Mouse (Mus musculus): ENCODE measurements around the gene Slc38a7. TPM values are rescaled to one million over a fixed set of nuclear protein-coding genes. Genes with fewer than 3 reads are reported as not detected.

Slc38a7 gene
- polyA plus RNA-seq, 1 experiment from 2014 or later: 19.9 TPM

- Histone ChIP-seq H3K9ac (replicated peaks) (no peak overlapping the region), H3K27ac (replicated peaks) (no peak overlapping the region), H3K9me3 (no peaks in the 10 kb centered on the region), H3K27me3 (no peaks in the 10 kb centered on the region), H3K4me2 (replicated peaks) (no peak overlapping the region), H3K4me3 (no peak overlapping the region), H3K4me1 (no peaks in the 10 kb centered on the region), H3K36me3 (no peaks in the 10 kb centered on the region)
- WGBS: 53% methylated on average over 1 of the region's 1 CpGs
- ATAC-seq (ENCODE audit: low FRiP score, low read depth): no peak
Measured at GRCm38 (mm10) chr8:95818211-95818610, 35.1 kb downstream of the Slc38a7 start.

DNA sequence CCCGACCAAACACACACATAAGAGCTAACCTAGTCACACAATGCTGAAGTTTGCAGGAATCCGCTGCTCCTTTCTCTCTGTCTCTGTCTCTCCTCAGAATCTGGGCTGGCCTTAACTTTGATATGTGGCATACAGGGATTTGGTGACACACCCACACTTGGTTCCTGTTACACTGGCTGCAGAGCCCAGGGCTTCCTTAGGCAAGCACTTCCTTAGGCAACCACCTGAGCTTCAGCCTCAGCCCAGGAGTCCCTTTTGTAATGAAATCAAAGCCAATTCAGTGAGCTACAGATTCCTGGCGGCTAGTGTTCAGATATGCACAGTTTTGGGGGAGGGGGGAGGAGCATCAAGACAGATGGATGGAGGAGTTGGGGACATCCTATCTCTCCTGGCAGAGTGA is 35.7 kb downstream of the Slc38a7 start:
- H3K27ac ChIP-seq (replicated peaks): no peak overlapping the region
- ATAC-seq (ENCODE audit: low FRiP score, low read depth): no peak
- H3K4me1 ChIP-seq: no peaks in the 10 kb centered on the region
- H3K4me3 ChIP-seq: no peak overlapping the region
- H3K9me3 ChIP-seq: no peaks in the 10 kb centered on the region
- 71% methylated on average over 3 of the region's 3 CpGs for WGBS
- H3K9ac ChIP-seq (replicated peaks): no peak overlapping the region
- no peaks in the 10 kb centered on the region for H3K36me3 ChIP-seq
- no peak overlapping the region for H3K4me2 ChIP-seq (replicated peaks)
- H3K27me3 ChIP-seq: no peaks in the 10 kb centered on the region

DNA sequence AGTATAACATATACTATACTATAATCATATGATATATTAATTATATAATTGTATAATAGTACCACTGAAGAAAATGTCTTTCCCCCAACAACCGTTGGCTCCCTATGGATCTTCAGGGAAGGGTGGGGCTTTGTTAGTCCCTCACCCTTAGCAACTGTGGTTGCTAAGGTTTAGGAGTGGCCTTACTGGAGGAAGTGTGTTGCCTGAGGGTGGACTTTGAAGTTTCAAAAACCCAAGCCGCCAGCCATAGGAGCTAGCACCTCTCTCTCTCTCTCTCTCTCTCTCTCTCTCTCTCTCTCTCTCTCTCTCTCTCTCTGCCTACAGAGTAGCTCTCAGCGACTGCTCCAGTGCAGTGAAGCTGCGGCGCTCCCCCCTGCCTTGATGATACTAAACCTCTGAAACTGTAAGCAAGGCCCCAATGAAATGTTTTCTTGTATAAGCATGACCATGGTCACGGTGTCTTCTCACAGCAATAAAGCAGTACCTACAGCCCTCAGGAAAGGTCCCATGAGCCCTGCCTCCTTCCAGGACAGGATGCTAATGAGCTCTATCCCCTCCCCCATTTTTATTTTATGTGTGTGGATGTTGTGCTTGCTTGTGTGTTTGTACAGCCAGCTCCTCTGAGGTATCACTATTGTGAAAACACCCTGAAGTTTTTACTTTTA is 37.2 kb downstream of the Slc38a7 start:
- no peak for ATAC-seq (ENCODE audit: low FRiP score, low read depth)
- Histone ChIP-seq H3K9me3 (no peaks in the 10 kb centered on the region), H3K4me3 (no peak overlapping the region), H3K27me3 (no peaks in the 10 kb centered on the region), H3K36me3 (no peaks in the 10 kb centered on the region), H3K4me1 (no peaks in the 10 kb centered on the region), H3K4me2 (replicated peaks) (no peak overlapping the region), H3K27ac (replicated peaks) (no peak overlapping the region), H3K9ac (replicated peaks) (no peak overlapping the region)
- WGBS: 54% methylated on average over 5 of the region's 6 CpGs

DNA sequence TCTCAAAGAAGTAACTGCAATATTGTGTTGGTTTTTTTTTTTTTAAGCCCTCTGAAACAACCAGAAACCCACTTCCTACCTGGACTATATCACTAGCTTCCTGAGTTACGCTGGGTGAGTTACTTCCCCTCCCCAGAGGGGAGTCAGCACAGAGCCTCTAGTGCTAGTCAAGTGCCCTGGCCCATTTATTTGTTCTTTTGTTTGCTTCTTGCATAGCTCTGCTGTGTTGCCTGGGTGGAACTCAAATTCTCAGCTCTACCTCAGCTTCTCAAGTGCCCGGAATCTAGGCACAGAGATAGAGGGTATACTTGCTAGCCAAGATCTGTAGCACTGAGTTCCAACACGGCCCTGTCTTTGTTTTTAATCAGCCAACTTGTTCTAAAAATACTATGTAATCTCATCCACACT is 43.2 kb downstream of the Slc38a7 start:
- Histone ChIP-seq H3K4me2 (replicated peaks) (no peak overlapping the region), H3K9me3 (no peaks in the 10 kb centered on the region), H3K4me3 (no peak overlapping the region), H3K27me3 (no peaks in the 10 kb centered on the region), H3K36me3 (no peaks in the 10 kb centered on the region), H3K9ac (replicated peaks) (no peak overlapping the region), H3K4me1 (peaks cover 11% of the 10 kb centered on the region), H3K27ac (replicated peaks) (no peak overlapping the region)
- ATAC-seq (ENCODE audit: low FRiP score, low read depth): no peak
- 55% methylated on average over 3 of the region's 3 CpGs for WGBS

GRCm38 (mm10) chr8:95809116-95809515 is 44.2 kb downstream of the Slc38a7 start:
- 0 out of 2 replicates have a peak, but pooled peaks cover 4% of the 10 kb centered on the region for H3K36me3 ChIP-seq
- no peak overlapping the region for H3K4me2 ChIP-seq (replicated peaks)
- peaks cover 18% of the 10 kb centered on the region for H3K4me1 ChIP-seq
- no peak for ATAC-seq (ENCODE audit: low FRiP score, low read depth)
- no peaks in the 10 kb centered on the region for H3K27me3 ChIP-seq
- no peak overlapping the region for H3K4me3 ChIP-seq
- no peak overlapping the region for H3K9ac ChIP-seq (replicated peaks)
- no peaks in the 10 kb centered on the region for H3K9me3 ChIP-seq
- H3K27ac ChIP-seq (replicated peaks): no peak overlapping the region
- 82% methylated on average over 5 of the region's 5 CpGs for WGBS

GRCm38 (mm10) chr8:95808631-95809030 is 44.7 kb downstream of the Slc38a7 start:
- Histone ChIP-seq H3K27me3 (no peaks in the 10 kb centered on the region), H3K4me3 (no peak overlapping the region), H3K27ac (replicated peaks) (no peak overlapping the region), H3K4me2 (replicated peaks) (no peak overlapping the region), H3K4me1 (peaks cover 18% of the 10 kb centered on the region), H3K9me3 (no peaks in the 10 kb centered on the region), H3K36me3 (0 out of 2 replicates have a peak, but pooled peaks cover 4% of the 10 kb centered on the region), H3K9ac (replicated peaks) (no peak overlapping the region)
- WGBS: 86% methylated on average over 4 of the region's 4 CpGs
- no peak for ATAC-seq (ENCODE audit: low FRiP score, low read depth)

GRCm38 (mm10) chr8:95807861-95808260 is 45.5 kb downstream of the Slc38a7 start:
- under 1% methylated on average over 20 of the region's 20 CpGs for WGBS
- Histone ChIP-seq H3K27me3 (no peaks in the 10 kb centered on the region), H3K36me3 (0 out of 2 replicates have a peak, but pooled peaks cover 4% of the 10 kb centered on the region), H3K4me3 (peak overlapping the region; percentile 98), H3K4me2 (replicated peaks) (peak overlapping the region; percentile 58), H3K4me1 (peaks cover 18% of the 10 kb centered on the region), H3K27ac (replicated peaks) (peak overlapping the region; percentile 92), H3K9me3 (no peaks in the 10 kb centered on the region), H3K9ac (replicated peaks) (peak overlapping the region; percentile 51)
- peak; percentile 92 for ATAC-seq (ENCODE audit: low FRiP score, low read depth)

- peak within 1 kb of the TSS; percentile 96 for H3K9ac ChIP-seq (replicated peaks)
- H3K27me3 ChIP-seq: no peaks in the 10 kb centered on the region
- peak within 1 kb of the TSS; percentile 91 for H3K4me2 ChIP-seq (replicated peaks)
- peak within 1 kb of the TSS; percentile 98 for H3K4me3 ChIP-seq
- WGBS: under 1% methylated on average over 44 of the region's 44 CpGs
- ATAC-seq (ENCODE audit: low FRiP score, low read depth): peak; percentile 98
- peaks cover 18% of the 10 kb centered on the region for H3K4me1 ChIP-seq
- 0 out of 2 replicates have a peak, but pooled peaks cover 4% of the 10 kb centered on the region for H3K36me3 ChIP-seq
- peak within 1 kb of the TSS; percentile 92 for H3K27ac ChIP-seq (replicated peaks)
- H3K9me3 ChIP-seq: no peaks in the 10 kb centered on the region
Measured at GRCm38 (mm10) chr8:95807331-95807843, 46.0 kb downstream of the Slc38a7 start, which contains the start of gene Cnot1. Cnot1 (minus strand) TSS chr8:95807464.

DNA sequence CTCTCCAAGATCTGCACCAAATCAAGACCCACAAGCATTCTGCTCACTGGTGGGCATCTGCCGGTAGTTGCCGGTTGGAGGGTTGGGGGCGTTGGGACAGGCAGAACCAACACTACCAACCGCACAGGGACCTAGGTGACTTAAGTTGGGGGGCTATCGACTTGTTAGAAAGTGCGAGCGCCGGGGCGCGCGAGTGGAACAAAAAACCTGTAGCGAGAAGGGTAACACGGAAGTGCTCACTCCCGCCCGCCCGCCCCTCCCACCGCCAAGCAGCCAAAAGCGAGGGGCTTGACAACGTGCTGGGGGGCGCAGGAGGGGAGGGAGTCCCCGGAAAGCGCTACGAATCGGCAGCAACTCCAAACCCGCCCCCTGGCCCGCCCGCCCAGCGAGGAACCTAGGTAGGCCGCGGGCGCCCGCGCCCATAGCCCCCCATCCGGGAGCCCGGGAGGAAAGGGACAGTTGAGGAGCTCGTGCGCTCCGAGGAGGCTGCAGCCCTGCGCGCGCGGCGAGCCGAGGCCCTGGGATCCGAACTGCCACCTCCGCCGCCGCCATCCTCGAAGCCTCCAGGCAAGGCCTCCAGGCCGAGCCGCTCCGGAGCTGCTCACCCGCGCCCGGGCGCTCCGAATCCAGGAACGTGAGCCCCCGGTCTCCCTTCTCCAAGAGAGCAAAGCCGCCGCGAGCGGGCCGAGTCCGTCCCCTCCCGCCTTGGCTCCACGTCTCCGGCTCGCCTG is 46.7 kb downstream of the Slc38a7 start:
- Histone ChIP-seq H3K36me3 (0 out of 2 replicates have a peak, but pooled peaks cover 6% of the 10 kb centered on the region), H3K27me3 (no peaks in the 10 kb centered on the region), H3K27ac (replicated peaks) (peak overlapping the region; percentile 92), H3K4me3 (peak overlapping the region; percentile 98), H3K4me2 (replicated peaks) (peak overlapping the region; percentile 91), H3K9ac (replicated peaks) (peak overlapping the region; percentile 96), H3K4me1 (peaks cover 22% of the 10 kb centered on the region), H3K9me3 (no peaks in the 10 kb centered on the region)
- WGBS: under 1% methylated on average over 36 of the region's 69 CpGs
- no peak; the same call in 1 of the 2 replicates for ATAC-seq (ENCODE audit: low FRiP score, low read depth)

DNA sequence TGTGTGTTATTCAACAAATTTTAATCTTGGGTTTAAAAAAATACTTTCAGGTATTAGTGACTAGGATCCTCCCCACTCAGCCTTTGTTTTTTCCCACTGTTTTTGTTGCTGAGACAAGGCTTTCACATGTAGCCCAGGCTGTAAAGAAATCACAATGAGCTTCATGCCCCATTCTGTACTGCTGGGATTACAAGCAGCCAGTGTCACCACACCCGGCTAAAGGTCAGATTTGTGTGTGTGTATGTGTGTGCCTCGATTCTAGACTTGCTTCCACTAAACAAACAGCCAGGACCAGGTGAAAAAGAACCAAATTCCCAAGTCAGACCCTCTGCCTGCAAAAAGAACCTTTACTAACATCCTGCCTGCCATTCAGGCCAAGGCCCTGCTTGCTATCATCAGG is 47.9 kb downstream of the Slc38a7 start:
- H3K36me3 ChIP-seq: 0 out of 2 replicates have a peak, but pooled peaks cover 6% of the 10 kb centered on the region
- WGBS: 44% methylated on average over 2 of the region's 2 CpGs
- H3K27me3 ChIP-seq: no peaks in the 10 kb centered on the region
- H3K4me1 ChIP-seq: peaks cover 23% of the 10 kb centered on the region
- no peak for ATAC-seq (ENCODE audit: low FRiP score, low read depth)
- H3K9ac ChIP-seq (replicated peaks): peak overlapping the region; percentile 96
- H3K27ac ChIP-seq (replicated peaks): no peak overlapping the region
- H3K4me2 ChIP-seq (replicated peaks): peak overlapping the region; percentile 91
- no peaks in the 10 kb centered on the region for H3K9me3 ChIP-seq
- peak overlapping the region; percentile 98 for H3K4me3 ChIP-seq

GRCm38 (mm10) chr8:95802231-95802630 is 51.1 kb downstream of the Slc38a7 start:
- Histone ChIP-seq H3K27me3 (no peaks in the 10 kb centered on the region), H3K9me3 (no peaks in the 10 kb centered on the region), H3K9ac (replicated peaks) (no peak overlapping the region), H3K27ac (replicated peaks) (no peak overlapping the region), H3K4me2 (replicated peaks) (no peak overlapping the region), H3K36me3 (peaks cover 10% of the 10 kb centered on the region; the same call in 1 of the 2 replicates), H3K4me1 (peaks cover 25% of the 10 kb centered on the region), H3K4me3 (no peak overlapping the region)
- WGBS: 90% methylated on average over 8 of the region's 8 CpGs
- ATAC-seq (ENCODE audit: low FRiP score, low read depth): no peak

DNA sequence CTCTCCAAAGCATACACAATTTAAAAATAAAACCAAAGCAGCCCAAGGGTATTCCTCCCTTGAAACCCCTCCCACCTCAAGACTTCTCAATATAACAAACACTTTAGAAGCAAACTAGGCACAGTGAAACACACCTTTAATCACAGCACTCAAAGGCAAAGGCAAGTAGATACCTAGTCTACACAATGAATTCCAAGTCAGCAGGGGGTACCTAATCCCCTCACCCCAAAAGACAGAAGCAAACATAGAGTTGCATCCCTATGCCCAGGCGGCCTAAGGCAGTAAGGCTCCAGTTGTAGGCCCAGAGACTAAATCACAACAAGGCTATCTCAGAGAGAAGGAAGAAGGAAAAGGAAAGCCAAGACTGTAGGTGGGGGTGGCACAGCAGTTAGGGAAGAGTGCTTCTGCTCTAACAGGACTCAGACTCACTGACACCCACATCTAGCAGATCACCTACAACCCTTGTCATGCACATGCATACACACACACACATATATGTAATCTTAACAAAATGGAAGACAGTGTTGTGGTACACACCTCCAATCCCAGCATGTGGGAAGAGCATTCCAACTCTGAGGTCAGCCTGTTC is 51.8 kb downstream of the Slc38a7 start:
- H3K4me2 ChIP-seq (replicated peaks): no peak overlapping the region
- no peak overlapping the region for H3K9ac ChIP-seq (replicated peaks)
- peaks cover 25% of the 10 kb centered on the region for H3K4me1 ChIP-seq
- no peaks in the 10 kb centered on the region for H3K27me3 ChIP-seq
- no peak overlapping the region for H3K27ac ChIP-seq (replicated peaks)
- peaks cover 10% of the 10 kb centered on the region; the same call in 1 of the 2 replicates for H3K36me3 ChIP-seq
- H3K4me3 ChIP-seq: no peak overlapping the region
- no peak for ATAC-seq (ENCODE audit: low FRiP score, low read depth)
- H3K9me3 ChIP-seq: no peaks in the 10 kb centered on the region
- WGBS: 78% methylated on average over 1 of the region's 1 CpGs
